Mouse (Mus musculus): ENCODE results near the gene Mturn.

The Mturn gene

GRCm38 (mm10) chr6:54698691-54699476, 17.5 kb downstream of the Mturn start:
- no peak for DNase-seq (ENCODE audit: low spot score)

GRCm38 (mm10) chr6:54699477-54700056, 18.1 kb downstream of the Mturn start:
- peak; percentile 82 for DNase-seq (ENCODE audit: low spot score)

GRCm38 (mm10) chr6:54700516-54700915, 19.1 kb downstream of the Mturn start:
- no peak for DNase-seq (ENCODE audit: low spot score)

- no peak for DNase-seq (ENCODE audit: low spot score)
These were observed 20.5 kb downstream of the Mturn start for GRCm38 (mm10) chr6:54701901-54702300.

GRCm38 (mm10) chr6:54703633-54704538, 22.5 kb downstream of the Mturn start:
- DNase-seq (ENCODE audit: low spot score), result no peak

- no peak for DNase-seq (ENCODE audit: low spot score)
These were observed 23.1 kb downstream of the Mturn start for GRCm38 (mm10) chr6:54704539-54704845.

GRCm38 (mm10) chr6:54704847-54705246, 23.4 kb downstream of the Mturn start:
- DNase-seq (ENCODE audit: low spot score), result no peak

GRCm38 (mm10) chr6:54705387-54705909, 24.0 kb downstream of the Mturn start:
- peak; percentile 71 for DNase-seq (ENCODE audit: low spot score)

GRCm38 (mm10) chr6:54706099-54706498, 24.7 kb downstream of the Mturn start:
- no peak for DNase-seq (ENCODE audit: low spot score)

GRCm38 (mm10) chr6:54706611-54707172, 25.3 kb downstream of the Mturn start:
- DNase-seq (ENCODE audit: low spot score), result no peak

- no peak for DNase-seq (ENCODE audit: low spot score)
These were observed 27.2 kb downstream of the Mturn start for GRCm38 (mm10) chr6:54708646-54709045.

GRCm38 (mm10) chr6:54715697-54716096, 34.3 kb downstream of the Mturn start:
- DNase-seq (ENCODE audit: low spot score), result no peak

- DNase-seq (ENCODE audit: low spot score), result peak; percentile 61
These were observed 37.6 kb downstream of the Mturn start for GRCm38 (mm10) chr6:54718779-54719685.

- peak; percentile 68 for DNase-seq (ENCODE audit: low spot score)
These were observed 38.4 kb downstream of the Mturn start for GRCm38 (mm10) chr6:54719686-54720310.

- no peak for DNase-seq (ENCODE audit: low spot score)
These were observed 39.3 kb downstream of the Mturn start for GRCm38 (mm10) chr6:54720512-54721251.

GRCm38 (mm10) chr6:54721252-54721635, 39.8 kb downstream of the Mturn start:
- no peak for DNase-seq (ENCODE audit: low spot score)

- DNase-seq (ENCODE audit: low spot score), result no peak
These were observed 44.9 kb downstream of the Mturn start for GRCm38 (mm10) chr6:54726309-54726708.

- DNase-seq (ENCODE audit: low spot score), result no peak
These were observed 45.4 kb downstream of the Mturn start for GRCm38 (mm10) chr6:54726796-54727195.

GRCm38 (mm10) chr6:54727416-54727815, 46.0 kb downstream of the Mturn start:
- DNase-seq (ENCODE audit: low spot score), result no peak
